Mouse (Mus musculus) lung, postnatal 0 days (tissue): ENCODE measurements around the gene Gli2. TPM values are rescaled to one million over a fixed set of nuclear protein-coding genes. Genes with fewer than 3 reads are reported as not detected.

ENCODE experiments used
- ATAC-seq: fragments of 200-750 bp; cut with Nextera tagmentation; 2 replicates; pipeline ENCODE4 v1.8.0; 2017; ENCODE audit warnings: moderate library complexity
- DNase-seq: peaks from one replicate; pipeline ENCODE4 v3.0.0-alpha.2; 2016; ENCODE audit warnings: low spot score
- H3K27ac ChIP-seq: fragments of 300-500 bp; sonication (generic); 2 replicates; pipeline ENCODE4 v1.5.1; 2014; ENCODE audit warnings: antibody characterized with exemption, mild to moderate bottlenecking, low read length, mixed read lengths
- H3K27me3 ChIP-seq: fragments of 300-500 bp; sonication (generic); replicated peaks from 2 replicates; pipeline ENCODE4 v1.6.1; 2014; ENCODE audit warnings: low read length, mixed read lengths; ENCODE audit not compliant: insufficient read depth
- H3K36me3 ChIP-seq: fragments of 300-500 bp; sonication (generic); 2 replicates; pipeline ENCODE4 v1.6.1; 2014; ENCODE audit warnings: low read length, mixed read lengths; ENCODE audit not compliant: insufficient read depth
- H3K4me1 ChIP-seq: fragments of 300-500 bp; sonication (generic); 2 replicates; pipeline ENCODE4 v1.6.1; 2014; ENCODE audit warnings: antibody characterized with exemption, low read depth, low read length, mixed read lengths; ENCODE audit not compliant: insufficient read depth
- H3K4me2 ChIP-seq: fragments of 300-500 bp; sonication (generic); replicated peaks from 2 replicates; pipeline ENCODE4 v1.6.1; 2014; ENCODE audit warnings: low read depth, mild to moderate bottlenecking, low read length, moderate library complexity, mixed read lengths
- H3K4me3 ChIP-seq: fragments of 300-500 bp; sonication (generic); 2 replicates; pipeline ENCODE4 v1.5.1; 2014; ENCODE audit warnings: low read depth, low read length
- H3K9ac ChIP-seq: fragments of 300-500 bp; sonication (generic); replicated peaks from 2 replicates; pipeline ENCODE4 v1.6.1; 2014; ENCODE audit warnings: low read depth, mild to moderate bottlenecking
- H3K9me3 ChIP-seq: fragments of 300-500 bp; sonication (generic); 2 replicates; pipeline ENCODE4 v1.6.1; 2016; ENCODE audit warnings: low read length, mixed read lengths
- CTCF ChIP-seq: IDR thresholded peaks from 2 replicates; pipeline ENCODE4 v1.5.1; 2016; ENCODE audit warnings: antibody characterized with exemption, mild to moderate bottlenecking
- EP300 ChIP-seq: IDR thresholded peaks from 2 replicates; pipeline ENCODE4 v1.6.1; 2016; ENCODE audit warnings: antibody characterized with exemption, mild to moderate bottlenecking, control low read depth
- WGBS: fragments of 180-500 bp; shearing (Covaris S2); extraction: QIAGEN DNeasy Blood & Tissue Kit; methylation state at CpG from one replicate; pipeline ENCODE4 v1.1.7; 2014; 5-methylcytosine and 5-hydroxymethylcytosine counted together
- polyA plus RNA-seq: library from polyadenylated mRNA; unstranded; fragments of >200 nt; fragmentation: Nextera tagmentation; extraction: Ambion mirVana; gene quantifications from 2 replicates; pipeline ENCODE4 v1.2.1, GENCODE M21; 2015

The Gli2 gene
- polyA plus RNA-seq, 1 experiment from 2014 or later = 2.7 TPM

- Histone ChIP-seq H3K4me2 (no peak overlapping the region), H3K4me1 (peaks cover 6% of the 10 kb centered on the region; the same call in 1 of the 2 replicates), H3K27me3 (no peaks in the 10 kb centered on the region), H3K9ac (no peak overlapping the region), H3K9me3 (no peaks in the 10 kb centered on the region), H3K36me3 (no peaks in the 10 kb centered on the region), H3K27ac (no peak overlapping the region), H3K4me3 (no peak overlapping the region)
- peak; percentile 69 for DNase-seq
- 60% methylated on average over 3 of the region's 3 CpGs for WGBS
- TF ChIP-seq CTCF (no peak), EP300 (no peak)
- ATAC-seq = no peak
Observed at GRCm38 (mm10) chr1:118953031-118953430, 100.4 kb downstream of the Gli2 start.

GRCm38 (mm10) chr1:118952318-118952717 is 101.1 kb downstream of the Gli2 start:
- no peak overlapping the region for H3K4me2 ChIP-seq
- H3K4me1 ChIP-seq = peaks cover 6% of the 10 kb centered on the region; the same call in 1 of the 2 replicates
- TF ChIP-seq EP300 = no peak
- TF ChIP-seq CTCF = no peak
- H3K27ac ChIP-seq = no peak overlapping the region
- no peaks in the 10 kb centered on the region for H3K36me3 ChIP-seq
- no peak overlapping the region for H3K4me3 ChIP-seq
- no peaks in the 10 kb centered on the region for H3K27me3 ChIP-seq
- H3K9ac ChIP-seq = no peak overlapping the region
- 57% methylated on average over 5 of the region's 5 CpGs for WGBS
- ATAC-seq (no peak), DNase-seq (no peak)
- H3K9me3 ChIP-seq = no peaks in the 10 kb centered on the region

- Histone ChIP-seq H3K36me3 (no peaks in the 10 kb centered on the region), H3K4me2 (no peak overlapping the region), H3K9ac (no peak overlapping the region), H3K27me3 (no peaks in the 10 kb centered on the region), H3K9me3 (no peaks in the 10 kb centered on the region), H3K27ac (no peak overlapping the region), H3K4me3 (no peak overlapping the region), H3K4me1 (no peaks in the 10 kb centered on the region)
- 98% methylated on average over 2 of the region's 2 CpGs for WGBS
- DNase-seq (no peak), ATAC-seq (no peak)
- TF ChIP-seq CTCF (no peak), EP300 (no peak)
Observed at GRCm38 (mm10) chr1:118948407-118948806, 105.0 kb downstream of the Gli2 start.

- Histone ChIP-seq H3K9me3 (no peaks in the 10 kb centered on the region), H3K36me3 (no peaks in the 10 kb centered on the region), H3K4me2 (no peak overlapping the region), H3K4me3 (no peak overlapping the region), H3K4me1 (no peaks in the 10 kb centered on the region), H3K9ac (no peak overlapping the region), H3K27ac (no peak overlapping the region), H3K27me3 (no peaks in the 10 kb centered on the region)
- TF ChIP-seq CTCF = no peak
- TF ChIP-seq EP300 = no peak
- ATAC-seq = no peak
- 69% methylated on average over 4 of the region's 4 CpGs for WGBS
- DNase-seq = no peak
Observed at GRCm38 (mm10) chr1:118947221-118947620, 106.2 kb downstream of the Gli2 start.

GRCm38 (mm10) chr1:118941336-118941735 is 112.1 kb downstream of the Gli2 start:
- Histone ChIP-seq H3K36me3 (no peaks in the 10 kb centered on the region), H3K4me1 (no peaks in the 10 kb centered on the region), H3K9me3 (no peaks in the 10 kb centered on the region), H3K27ac (no peak overlapping the region), H3K27me3 (no peaks in the 10 kb centered on the region; the same call in 1 of the 2 replicates), H3K4me2 (no peak overlapping the region), H3K4me3 (no peak overlapping the region), H3K9ac (no peak overlapping the region)
- 59% methylated on average over 8 of the region's 8 CpGs for WGBS
- no peak for DNase-seq
- no peak for ATAC-seq
- TF ChIP-seq EP300 (no peak), CTCF (no peak)

- Histone ChIP-seq H3K27ac (no peak overlapping the region), H3K9me3 (no peaks in the 10 kb centered on the region), H3K9ac (no peak overlapping the region), H3K36me3 (no peaks in the 10 kb centered on the region), H3K27me3 (no peaks in the 10 kb centered on the region; the same call in 1 of the 2 replicates), H3K4me1 (no peaks in the 10 kb centered on the region), H3K4me3 (no peak overlapping the region), H3K4me2 (no peak overlapping the region)
- 52% methylated on average over 5 of the region's 5 CpGs for WGBS
- DNase-seq (no peak), ATAC-seq (no peak)
- no peak for TF ChIP-seq CTCF
- no peak for TF ChIP-seq EP300
Observed at GRCm38 (mm10) chr1:118940269-118940840, 113.1 kb downstream of the Gli2 start.

- 73% methylated on average over 4 of the region's 4 CpGs for WGBS
- H3K36me3 ChIP-seq = no peaks in the 10 kb centered on the region
Observed at GRCm38 (mm10) chr1:118938206-118938605, 115.2 kb downstream of the Gli2 start.

More at GRCm38 (mm10) chr1:118938206-118938605, 115.2 kb downstream of the Gli2 start:
- no peak for DNase-seq
- Histone ChIP-seq H3K4me3 (no peak overlapping the region), H3K9me3 (no peaks in the 10 kb centered on the region), H3K9ac (no peak overlapping the region), H3K27me3 (no peaks in the 10 kb centered on the region; the same call in 1 of the 2 replicates), H3K27ac (no peak overlapping the region), H3K4me2 (no peak overlapping the region), H3K4me1 (no peaks in the 10 kb centered on the region)
- no peak for TF ChIP-seq EP300
- ATAC-seq = no peak
